Mouse (Mus musculus) olfactory bulb, adult 2 months (tissue): ENCODE data around the gene Eps8.

Experiments
- CTCF ChIP-seq: fragments of 200-500 bp; IDR thresholded peaks from 2 replicates; pipeline ENCODE4 v1.5.1; 2012; ENCODE audit warnings: low read depth, mild to moderate bottlenecking, low read length, moderate library complexity; ENCODE audit not compliant: insufficient read depth
- POLR2A ChIP-seq: fragments of 200-500 bp; IDR thresholded peaks from 2 replicates; pipeline ENCODE4 v1.6.1; 2012; ENCODE audit warnings: mild to moderate bottlenecking, low read depth, low read length, moderate library complexity; ENCODE audit not compliant: insufficient read depth

GRCm38 (mm10) chr6:137612071-137612547 is 42.6 kb downstream of the Eps8 start:
- TF ChIP-seq POLR2A, result no peak
- no peak for TF ChIP-seq CTCF
